Mouse (Mus musculus) WW6 (cell line): ENCODE data around the gene B230217C12Rik.
"Not testable (repeated sequence)": the region's sequence is repeated elsewhere in the genome, so short reads cannot be mapped to it uniquely, and the experiment has no call there.

Experiments used
- DNase-seq: peaks from one replicate; pipeline ENCODE4 v3.0.0-alpha.2; 2013; ENCODE audit warnings: low read depth, low spot score

The B230217C12Rik gene

GRCm38 (mm10) chr11:97866091-97866888 is 25.7 kb downstream of the B230217C12Rik start:
- no peak for DNase-seq

DNA sequence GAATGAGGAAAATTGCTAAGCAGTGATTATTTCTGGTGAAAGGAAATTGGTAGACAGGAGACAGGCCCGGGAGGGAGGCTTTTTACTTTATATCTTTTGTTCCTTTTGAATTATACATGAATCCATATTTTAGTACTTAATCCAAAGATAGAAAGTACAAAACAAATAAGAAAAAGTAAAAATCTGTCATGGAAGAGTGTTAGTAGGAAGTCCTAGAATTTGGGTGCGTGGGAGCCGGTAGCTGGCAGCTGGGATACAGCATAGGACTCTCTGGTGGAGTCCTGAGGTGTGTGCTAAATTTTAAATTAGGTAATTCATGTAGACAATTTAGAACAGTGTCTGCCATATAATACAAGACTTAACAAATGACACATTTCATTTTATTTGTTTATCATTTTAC is 27.0 kb downstream of the B230217C12Rik start:
- DNase-seq: no peak

DNA sequence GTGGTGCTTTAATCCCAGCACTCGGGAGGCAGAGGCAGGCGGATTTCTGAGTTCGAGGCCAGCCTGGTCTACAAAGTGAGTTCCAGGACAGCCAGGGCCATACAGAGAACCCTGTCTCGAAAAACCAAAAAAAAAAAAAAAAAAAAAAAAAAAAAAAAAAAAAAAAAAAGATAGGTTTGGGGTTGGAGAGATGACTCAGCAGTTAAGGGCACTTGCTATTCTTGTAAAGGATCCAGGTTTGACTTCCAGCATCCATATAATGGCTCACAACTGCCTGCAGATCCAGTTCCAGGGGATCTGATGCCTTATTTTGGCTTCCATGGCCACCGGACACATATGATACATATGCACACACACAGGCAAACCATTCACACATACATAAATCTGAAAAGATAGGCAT is 31.8 kb downstream of the B230217C12Rik start:
- DNase-seq: not testable (repeated sequence)

DNA sequence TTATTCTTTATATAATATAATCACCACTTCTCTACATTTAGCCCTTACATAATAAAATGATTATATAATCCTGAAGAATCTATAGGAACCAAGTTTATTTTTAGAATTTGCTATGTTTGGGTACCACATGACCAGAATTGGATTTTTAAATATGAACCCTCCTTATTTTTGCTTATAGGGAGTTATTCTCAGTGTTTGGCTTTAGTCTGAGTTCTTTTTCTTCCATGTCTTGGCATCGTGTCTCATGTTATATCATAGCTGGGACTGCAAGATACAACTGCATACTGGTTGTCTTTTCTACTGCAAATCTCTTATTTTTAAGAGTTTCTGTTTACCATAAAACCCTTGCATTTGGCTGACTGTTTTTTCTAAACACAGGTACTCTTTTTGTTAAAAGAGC is 33.8 kb downstream of the B230217C12Rik start:
- DNase-seq: no peak

DNA sequence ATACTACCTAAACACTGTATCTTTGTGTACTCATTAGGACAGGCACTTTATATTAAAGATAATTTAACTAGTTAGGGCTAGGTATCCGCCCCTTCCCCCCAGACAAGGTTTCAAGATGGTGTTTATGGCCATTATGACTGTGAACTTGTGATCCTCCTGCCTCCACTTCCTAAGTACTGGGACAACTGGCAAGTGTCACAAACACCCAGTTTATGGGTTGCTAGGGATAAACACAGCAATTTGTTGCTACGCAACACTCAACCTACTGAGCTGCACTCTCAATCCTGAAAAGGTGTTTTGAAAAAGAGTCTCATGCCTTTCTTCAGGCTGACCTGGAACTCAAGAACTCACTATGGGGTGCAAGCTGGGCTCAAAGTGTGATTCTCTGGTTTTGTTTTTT is 36.8 kb downstream of the B230217C12Rik start:
- DNase-seq: no peak

GRCm38 (mm10) chr11:97880362-97880761 is 39.8 kb downstream of the B230217C12Rik start:
- DNase-seq: no peak

DNA sequence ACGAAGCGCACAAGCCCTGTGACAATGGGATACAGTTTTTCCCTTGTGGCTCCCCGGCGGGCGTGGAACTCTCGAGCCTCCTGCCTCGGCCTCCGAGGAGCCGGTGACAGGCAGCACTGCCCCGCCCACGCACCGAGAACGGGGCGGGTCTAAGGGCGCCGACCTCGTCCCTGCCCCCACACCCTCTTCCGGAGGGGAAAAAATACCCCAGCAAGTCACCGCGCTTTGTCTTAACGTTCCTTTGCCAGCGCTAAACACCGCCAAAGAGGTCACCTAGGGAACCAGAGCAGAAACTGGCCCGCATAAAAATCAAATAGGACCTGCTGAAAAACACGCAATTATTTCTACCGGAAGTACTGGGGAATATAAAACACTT is 43.0 kb downstream of the B230217C12Rik start:
- peak; percentile 90 for DNase-seq

GRCm38 (mm10) chr11:97883918-97884600 is 43.5 kb downstream of the B230217C12Rik start, which contains the start of gene Fbxo47:
Fbxo47 (minus strand) TSS chr11:97884154.
- DNase-seq: peak; percentile 99

- no peak for DNase-seq
Measured at GRCm38 (mm10) chr11:97884601-97885185, 44.1 kb downstream of the B230217C12Rik start.

DNA sequence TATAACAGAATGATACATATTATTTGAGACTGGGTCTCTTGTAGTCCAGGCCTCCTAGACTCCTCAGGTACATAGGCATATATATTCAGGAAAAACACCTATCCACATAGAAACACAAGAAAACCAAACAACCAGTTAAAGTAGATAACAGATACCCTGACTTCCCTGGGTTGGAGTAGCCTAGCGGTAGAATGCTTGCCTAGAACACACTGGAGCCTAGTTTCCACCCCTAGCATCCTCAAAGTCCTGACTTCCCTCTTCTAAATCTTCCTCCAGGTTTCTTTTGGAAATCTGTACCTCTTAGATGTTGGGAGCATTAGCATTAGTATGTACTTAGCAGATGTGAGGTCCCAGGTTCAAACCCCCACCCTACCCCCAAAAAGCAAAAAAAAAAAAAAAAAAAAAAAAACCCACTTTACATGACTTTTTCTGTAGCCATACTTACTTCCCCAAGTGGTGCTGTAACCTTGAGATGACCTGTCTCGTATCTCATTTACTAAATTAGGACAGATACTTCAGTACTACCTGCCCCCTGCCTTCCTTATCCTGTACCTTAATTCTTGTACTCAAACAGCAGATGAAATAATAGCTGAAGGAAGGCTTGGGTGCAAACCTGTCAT is 44.8 kb downstream of the B230217C12Rik start:
- no peak for DNase-seq

DNA sequence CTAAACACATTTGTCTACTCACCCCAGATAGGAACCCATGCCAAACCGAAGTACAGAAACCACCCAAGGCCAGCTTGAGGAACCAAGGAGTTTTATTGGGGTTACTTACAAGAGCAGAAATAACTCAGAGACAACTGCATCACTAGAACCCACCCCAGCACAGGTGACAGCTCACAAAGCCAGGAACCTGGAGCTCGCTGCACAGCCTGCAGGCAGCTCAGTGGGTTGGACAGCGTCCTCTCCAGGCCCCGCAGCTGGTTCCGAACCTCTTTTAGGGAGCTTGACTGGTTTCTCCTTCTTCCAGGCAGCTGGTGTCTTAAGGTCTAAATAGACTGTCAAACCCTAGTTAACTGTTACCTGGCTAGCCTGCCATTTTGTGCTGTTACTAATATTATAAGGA is 51.2 kb downstream of the B230217C12Rik start:
- DNase-seq: no peak
